Mouse (Mus musculus) ovary, postnatal 36 days (tissue): ENCODE measurements around the gene Rpl32.

Source experiments
- DNase-seq: peaks from one replicate; pipeline ENCODE4 v3.0.0; 2022; ENCODE audit warnings: low spot score, mixed read lengths

The Rpl32 gene

GRCm38 (mm10) chr6:115808488-115809231 is at the start of gene Rpl32:
TSS of gene Rpl32 (minus strand) at chr6:115808747.
- peak; percentile 82 for DNase-seq

GRCm38 (mm10) chr6:115856361-115856745 is 47.8 kb upstream of the Rpl32 start:
- DNase-seq: no peak

- DNase-seq: no peak
Measured at GRCm38 (mm10) chr6:115855733-115856360, 47.3 kb upstream of the Rpl32 start.

- DNase-seq: no peak
Measured at GRCm38 (mm10) chr6:115854432-115854831, 45.9 kb upstream of the Rpl32 start.

GRCm38 (mm10) chr6:115853985-115854384 is 45.4 kb upstream of the Rpl32 start:
- no peak for DNase-seq

- peak; percentile 96 for DNase-seq
Measured at GRCm38 (mm10) chr6:115853091-115853813, 44.7 kb upstream of the Rpl32 start, which contains the start of the genes Mbd4 and Ift122. TSS of gene Mbd4 (minus strand) at chr6:115853371. TSS of gene Ift122 (plus strand) at chr6:115853470.

- DNase-seq: no peak
Measured at GRCm38 (mm10) chr6:115852446-115853090, 44.0 kb upstream of the Rpl32 start.

- DNase-seq: no peak
Measured at GRCm38 (mm10) chr6:115848598-115849304, 40.2 kb upstream of the Rpl32 start.

- DNase-seq: peak; percentile 37
Measured at GRCm38 (mm10) chr6:115846640-115847411, 38.3 kb upstream of the Rpl32 start.

- no peak for DNase-seq
Measured at GRCm38 (mm10) chr6:115845006-115845405, 36.5 kb upstream of the Rpl32 start.

- no peak for DNase-seq
Measured at GRCm38 (mm10) chr6:115838745-115839144, 30.2 kb upstream of the Rpl32 start.

GRCm38 (mm10) chr6:115838161-115838597 is 29.6 kb upstream of the Rpl32 start, which contains the start of gene Efcab12:
TSS of gene Efcab12 (minus strand) at chr6:115838412.
- peak; percentile 56 for DNase-seq

GRCm38 (mm10) chr6:115833861-115834260 is 25.3 kb upstream of the Rpl32 start:
- DNase-seq: no peak

GRCm38 (mm10) chr6:115832152-115832850 is 23.8 kb upstream of the Rpl32 start:
- no peak for DNase-seq

- DNase-seq: no peak
Measured at GRCm38 (mm10) chr6:115830779-115831601, 22.4 kb upstream of the Rpl32 start.

GRCm38 (mm10) chr6:115823850-115824464 is 15.4 kb upstream of the Rpl32 start:
- peak; percentile 48 for DNase-seq

GRCm38 (mm10) chr6:115821216-115821993 is 12.9 kb upstream of the Rpl32 start:
- DNase-seq: no peak

- no peak for DNase-seq
Measured at GRCm38 (mm10) chr6:115818129-115818528, 9.6 kb upstream of the Rpl32 start.
